Mouse (Mus musculus) spleen, adult 12 weeks (tissue): Measurements from ENCODE around the gene Gm9999.

Source experiments
- DNase-seq: peaks from one replicate; pipeline ENCODE4 v3.0.0; 2022; ENCODE audit warnings: low spot score

The Gm9999 gene

GRCm38 (mm10) chr7:47027520-47027919 lies 44.1 kb downstream of the Gm9999 start:
- no peak for DNase-seq

DNA sequence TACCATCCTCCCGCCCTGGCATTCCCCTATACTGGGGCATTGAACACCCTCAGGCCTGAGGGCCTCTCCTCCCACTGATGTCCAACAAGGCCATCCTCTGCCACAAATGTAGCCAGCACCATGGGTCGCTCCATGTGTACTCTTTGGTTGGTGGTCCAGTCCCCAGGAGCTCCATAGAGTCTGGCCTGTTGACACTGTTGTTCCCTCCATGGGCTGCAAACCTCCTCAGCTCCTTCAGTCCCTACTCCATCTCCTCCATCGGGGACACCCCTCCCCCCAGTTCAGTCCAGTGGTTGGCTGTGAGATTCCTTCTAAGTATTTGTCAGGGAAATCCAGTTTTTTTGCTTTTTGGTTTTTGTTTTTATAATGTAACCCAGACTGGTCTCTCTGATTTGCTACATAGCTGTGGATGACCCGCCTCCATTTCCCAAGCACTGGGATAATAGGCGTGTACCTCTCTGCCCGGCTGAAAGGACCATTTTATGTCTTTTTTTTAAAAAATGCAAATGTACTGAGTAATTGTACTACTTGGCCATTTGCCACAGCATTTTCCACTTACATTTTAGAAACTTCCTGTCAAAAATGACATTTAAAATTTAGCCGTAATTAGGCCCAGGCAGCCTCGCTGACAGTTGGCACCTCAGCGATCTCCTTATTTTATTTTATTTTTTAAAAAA lies 47.3 kb downstream of the Gm9999 start:
- DNase-seq, result no peak

GRCm38 (mm10) chr7:47031371-47031770 lies 48.0 kb downstream of the Gm9999 start:
- DNase-seq, result no peak

GRCm38 (mm10) chr7:47034785-47035384 lies 51.5 kb downstream of the Gm9999 start:
- DNase-seq, result no peak

DNA sequence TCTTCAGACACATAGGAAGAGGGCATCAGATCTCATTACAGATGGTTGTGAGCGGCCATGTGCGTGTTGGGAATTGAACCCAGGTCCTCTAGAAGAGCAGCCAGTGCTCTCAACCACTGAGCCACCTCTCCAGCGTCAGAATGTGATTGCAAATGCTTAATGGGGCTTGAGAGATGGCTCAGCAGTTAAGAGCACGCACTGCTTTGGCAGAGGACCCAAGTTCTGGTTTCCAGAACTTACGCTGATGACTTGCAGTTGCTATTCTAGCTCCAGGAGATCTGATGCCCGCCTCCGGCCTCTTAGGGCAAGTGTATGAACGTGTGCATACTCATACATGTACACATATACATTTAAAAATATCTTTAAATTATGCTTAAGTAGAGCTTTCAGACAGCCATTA lies 52.0 kb downstream of the Gm9999 start:
- DNase-seq, result no peak
